Mouse (Mus musculus) cerebellum, adult 9-11 months (tissue): ENCODE data around the gene Rbm20.
A peak's percentile ranks its signal among the peaks of the same experiment; 100 is the strongest.
"Not testable (repeated sequence)": the region's sequence is repeated elsewhere in the genome, so short reads cannot be mapped to it uniquely, and the experiment has no call there.

Experiments
- DNase-seq: peaks from one replicate; pipeline ENCODE4 v3.0.0; 2022

Gene Rbm20

GRCm38 (mm10) chr19:53676718-53677634 is at the start of gene Rbm20:
TSS of gene Rbm20 (plus strand) at chr19:53677306.
- peak; percentile 10 for DNase-seq

DNA sequence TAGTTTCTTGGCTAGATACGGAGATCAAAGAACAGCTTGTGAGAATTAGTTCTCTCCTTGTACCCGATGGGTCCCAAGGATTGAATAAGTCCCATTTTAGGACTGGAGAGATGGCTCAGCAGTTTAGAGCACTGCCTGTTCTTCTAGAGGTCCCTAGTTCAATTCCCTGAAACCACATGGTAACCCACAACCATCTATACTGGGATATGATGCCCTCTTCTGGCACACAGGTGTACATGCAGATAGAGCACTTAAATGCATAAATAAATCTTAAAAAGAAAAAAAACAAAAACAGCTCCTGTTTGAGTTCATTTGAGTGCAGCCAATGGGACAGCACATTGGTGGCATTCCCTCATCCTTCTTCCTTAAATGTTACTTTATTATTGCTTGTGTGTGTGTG is 39.1 kb upstream of the Rbm20 start:
- no peak for DNase-seq

- DNase-seq, result no peak
These were observed 38.4 kb upstream of the Rbm20 start for GRCm38 (mm10) chr19:53638727-53639126.

DNA sequence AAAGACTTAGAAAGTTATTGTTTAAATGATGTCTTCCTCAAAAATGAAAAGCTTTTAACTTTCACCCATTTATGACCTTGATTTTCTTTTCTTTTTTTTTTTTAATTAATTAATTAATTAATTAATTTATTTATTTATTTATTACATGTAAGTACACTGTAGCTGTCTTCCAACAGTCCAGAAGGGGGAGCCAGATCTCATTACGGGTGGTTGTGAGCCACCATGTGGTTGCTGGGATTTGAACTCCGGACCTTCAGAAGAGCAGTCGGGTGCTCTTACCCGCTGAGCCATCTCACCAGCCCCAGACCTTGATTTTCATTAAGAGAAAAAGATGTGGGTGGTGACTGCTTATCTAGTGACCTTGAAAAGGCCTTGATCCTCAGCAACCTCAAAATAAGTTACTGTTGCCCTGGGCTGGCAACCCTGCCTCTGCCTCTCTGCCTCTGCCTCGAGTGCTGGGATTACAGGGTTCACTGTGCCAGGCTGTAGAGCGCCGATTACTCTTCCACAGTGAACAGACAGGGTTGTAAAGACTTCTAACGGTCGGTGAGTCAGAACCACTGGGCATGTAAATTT is 33.0 kb upstream of the Rbm20 start:
- DNase-seq, result no peak

DNA sequence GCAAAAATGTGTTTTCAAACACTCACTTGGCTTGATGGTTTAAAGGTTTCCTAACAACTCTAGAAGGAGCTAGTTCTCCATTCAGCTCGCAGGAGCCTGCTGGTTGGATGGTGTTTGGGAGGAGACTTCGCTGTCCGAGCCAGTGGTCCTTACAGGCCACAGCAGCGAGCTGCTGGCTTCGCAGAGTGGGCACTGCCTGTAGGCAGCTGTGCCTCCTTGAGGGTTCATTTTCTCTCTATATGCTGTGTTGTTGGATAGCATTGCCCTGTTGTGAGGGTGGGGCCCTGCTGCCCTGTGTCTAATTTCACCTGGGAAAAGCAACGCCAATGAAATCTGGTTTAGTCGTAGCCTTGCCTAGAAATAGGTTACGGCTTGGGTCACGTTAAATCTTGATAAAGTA is 29.8 kb upstream of the Rbm20 start:
- DNase-seq, result no peak

- DNase-seq, result no peak
These were observed 29.1 kb upstream of the Rbm20 start for GRCm38 (mm10) chr19:53648056-53648455.

DNA sequence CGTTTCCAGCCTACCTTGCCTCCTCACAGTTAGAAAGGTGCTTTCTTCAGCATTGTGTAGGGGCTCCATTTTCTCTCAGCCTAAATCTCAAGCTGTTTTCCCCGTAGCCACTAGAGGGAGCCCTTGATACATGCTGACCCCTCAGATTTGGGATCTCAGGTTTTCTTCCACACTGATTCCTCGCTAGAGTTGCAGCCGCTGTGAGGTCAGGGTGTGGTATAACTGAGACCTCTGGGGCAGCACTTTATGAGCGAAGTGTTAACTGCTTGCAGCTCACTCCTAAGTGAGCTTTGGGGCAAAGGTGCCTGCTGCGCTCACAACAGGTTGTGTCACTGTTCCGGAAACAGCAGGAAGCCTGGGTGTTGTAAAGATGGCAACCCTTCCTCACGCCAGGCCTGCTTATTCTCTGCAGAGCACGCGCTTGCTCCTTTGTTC is 28.3 kb upstream of the Rbm20 start:
- peak; percentile 61 for DNase-seq

DNA sequence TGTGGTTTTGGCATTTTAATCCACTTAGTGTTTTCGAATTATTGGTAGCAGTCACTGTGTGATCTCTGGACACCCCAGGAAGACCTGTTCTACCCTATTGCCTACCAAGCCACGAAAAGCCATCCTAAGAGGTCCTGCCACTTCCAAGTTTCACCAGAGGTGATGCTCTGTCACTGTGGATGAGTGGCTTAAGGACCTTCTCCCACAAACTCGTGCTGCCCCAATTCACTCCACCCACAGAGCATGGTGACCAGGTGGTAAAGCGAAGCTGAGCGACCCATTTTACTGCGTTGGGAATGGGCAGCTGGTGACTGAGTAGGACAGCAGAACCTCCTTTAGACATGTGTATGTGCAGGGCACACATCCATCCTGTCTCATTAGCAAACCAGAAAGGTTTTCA is 27.7 kb upstream of the Rbm20 start:
- no peak for DNase-seq

- DNase-seq, result no peak
These were observed 27.3 kb upstream of the Rbm20 start for GRCm38 (mm10) chr19:53649802-53650201.

DNA sequence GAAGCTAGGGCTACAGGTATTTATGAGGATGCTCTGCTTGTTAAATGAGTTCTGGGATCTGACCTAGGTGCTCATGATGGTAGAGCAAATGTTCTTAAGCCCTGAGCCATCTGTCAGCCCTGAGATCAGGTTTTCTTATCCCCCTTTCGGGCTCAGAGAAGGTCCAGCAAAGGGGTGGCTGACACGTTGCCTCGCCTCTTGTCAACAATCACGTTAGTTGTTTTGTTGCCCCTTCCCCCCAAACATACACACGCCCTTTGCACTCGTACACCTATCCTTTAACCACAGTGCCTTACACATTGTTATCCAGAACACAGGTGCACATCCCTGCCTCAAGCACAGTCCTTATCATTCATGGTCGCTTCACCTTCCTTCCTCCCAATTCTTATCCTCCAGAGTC is 26.2 kb upstream of the Rbm20 start:
- DNase-seq, result no peak

DNA sequence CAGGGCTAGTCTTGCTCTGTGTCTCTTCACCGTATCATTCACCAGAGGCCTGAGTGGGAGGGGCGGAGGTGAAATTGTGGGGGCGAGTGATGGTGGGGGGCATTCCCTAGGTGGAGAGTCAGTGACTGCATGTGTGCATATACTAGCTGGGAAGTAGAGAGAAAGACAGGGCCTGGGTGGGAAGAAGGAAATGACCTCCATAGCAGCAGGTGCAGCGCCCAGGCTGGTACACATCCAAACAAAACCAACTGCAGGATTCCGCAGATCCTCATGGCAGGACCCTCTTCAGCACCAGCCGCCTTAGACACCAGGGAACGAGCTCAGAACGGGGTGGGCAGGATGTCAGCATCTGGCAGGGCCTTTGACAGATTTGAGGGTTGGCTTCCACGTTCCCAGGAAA is 24.8 kb upstream of the Rbm20 start:
- no peak for DNase-seq

DNA sequence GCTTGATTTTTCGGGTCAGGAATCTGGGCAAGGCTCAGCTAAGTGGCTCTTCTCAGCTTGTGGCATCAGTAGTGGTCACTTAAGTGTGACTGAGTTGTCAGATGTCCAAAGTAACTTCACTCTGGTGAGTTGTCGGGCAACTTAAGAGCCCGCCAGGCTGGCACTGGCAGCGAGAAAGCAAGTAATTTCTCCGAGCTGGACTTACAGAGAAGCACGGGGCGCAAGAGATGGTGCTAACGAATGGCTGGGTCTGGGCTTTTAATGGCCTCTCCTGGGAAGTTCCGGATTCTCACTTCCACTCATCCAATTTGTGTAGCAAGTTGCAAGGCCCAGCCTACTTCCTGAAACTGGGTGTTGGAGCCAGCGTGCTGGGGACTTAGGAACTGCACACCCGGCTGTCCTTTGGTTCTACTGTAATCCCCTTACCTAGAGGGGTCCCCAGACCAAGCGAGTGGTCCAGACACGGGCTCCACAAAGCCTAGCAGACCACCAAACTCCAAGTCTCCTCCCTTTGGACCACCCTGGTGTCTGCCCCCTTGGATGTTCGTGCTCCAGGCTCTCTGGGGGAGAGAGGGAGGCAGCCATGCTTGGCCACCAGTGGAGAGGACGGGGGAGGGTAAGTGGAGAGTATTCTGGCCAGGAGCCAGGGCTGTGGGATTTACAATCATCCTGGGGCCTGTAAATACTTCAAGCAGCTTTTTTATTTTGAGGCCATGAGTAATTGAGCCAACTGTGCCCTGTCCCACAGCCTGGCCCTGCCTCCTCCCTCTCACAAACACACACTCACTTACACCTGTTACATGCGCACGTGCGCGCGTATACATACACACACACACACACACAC is 23.3 kb upstream of the Rbm20 start:
- DNase-seq, result no peak

DNA sequence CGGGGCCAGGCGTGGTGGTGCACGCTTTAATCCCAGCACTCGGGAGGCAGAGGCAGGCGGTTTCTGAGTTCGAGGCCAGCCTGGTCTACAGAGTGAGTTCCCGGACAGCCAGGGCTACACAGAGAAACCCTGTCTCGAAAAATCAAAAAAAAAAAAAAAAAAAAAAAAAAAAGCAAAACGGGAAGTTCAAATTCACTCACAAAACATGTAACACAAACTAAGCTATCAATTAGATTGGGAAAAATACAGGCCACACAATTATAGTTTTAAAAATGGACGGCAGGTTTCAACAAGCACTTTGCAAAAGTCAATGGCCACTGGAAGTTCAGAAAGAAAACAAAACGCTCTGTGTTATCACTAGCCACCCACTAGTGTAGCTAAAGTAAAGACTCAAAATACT is 20.7 kb upstream of the Rbm20 start:
- not testable (repeated sequence) for DNase-seq

- no peak for DNase-seq
These were observed 19.7 kb upstream of the Rbm20 start for GRCm38 (mm10) chr19:53657437-53657836.

DNA sequence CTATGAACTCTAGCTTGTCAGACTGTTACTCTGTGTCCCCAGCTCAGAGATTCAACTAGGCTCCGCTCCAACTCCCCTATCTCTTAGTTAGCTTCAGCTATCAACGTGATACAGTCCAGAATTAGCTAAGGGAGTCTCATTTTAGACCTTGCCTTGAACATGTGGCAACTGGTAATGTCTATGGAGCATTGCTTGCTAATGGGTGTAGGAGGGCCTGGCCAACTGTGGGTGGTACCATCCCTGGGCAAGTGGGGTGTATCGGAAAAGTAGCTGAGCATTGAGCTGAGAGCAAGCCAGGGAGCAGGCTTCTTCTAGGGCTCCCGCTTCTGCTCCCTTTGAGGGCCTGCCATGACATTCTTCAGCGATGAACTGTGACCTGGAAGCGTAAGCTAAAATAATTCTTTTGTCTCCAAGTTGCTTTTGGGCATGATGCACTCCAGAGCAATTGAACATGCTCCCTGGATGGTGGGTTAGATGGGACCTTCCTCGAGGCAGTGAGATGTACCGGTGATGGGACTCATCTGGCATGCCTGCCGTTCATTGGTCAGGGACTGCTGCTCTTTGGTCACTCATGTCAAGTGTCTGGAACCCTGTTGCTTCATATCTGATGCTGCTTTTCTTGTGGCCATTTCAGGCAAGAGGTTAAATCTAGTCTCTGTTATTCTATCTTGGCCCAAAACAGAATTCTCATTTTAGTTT is 16.2 kb upstream of the Rbm20 start:
- DNase-seq, result no peak

DNA sequence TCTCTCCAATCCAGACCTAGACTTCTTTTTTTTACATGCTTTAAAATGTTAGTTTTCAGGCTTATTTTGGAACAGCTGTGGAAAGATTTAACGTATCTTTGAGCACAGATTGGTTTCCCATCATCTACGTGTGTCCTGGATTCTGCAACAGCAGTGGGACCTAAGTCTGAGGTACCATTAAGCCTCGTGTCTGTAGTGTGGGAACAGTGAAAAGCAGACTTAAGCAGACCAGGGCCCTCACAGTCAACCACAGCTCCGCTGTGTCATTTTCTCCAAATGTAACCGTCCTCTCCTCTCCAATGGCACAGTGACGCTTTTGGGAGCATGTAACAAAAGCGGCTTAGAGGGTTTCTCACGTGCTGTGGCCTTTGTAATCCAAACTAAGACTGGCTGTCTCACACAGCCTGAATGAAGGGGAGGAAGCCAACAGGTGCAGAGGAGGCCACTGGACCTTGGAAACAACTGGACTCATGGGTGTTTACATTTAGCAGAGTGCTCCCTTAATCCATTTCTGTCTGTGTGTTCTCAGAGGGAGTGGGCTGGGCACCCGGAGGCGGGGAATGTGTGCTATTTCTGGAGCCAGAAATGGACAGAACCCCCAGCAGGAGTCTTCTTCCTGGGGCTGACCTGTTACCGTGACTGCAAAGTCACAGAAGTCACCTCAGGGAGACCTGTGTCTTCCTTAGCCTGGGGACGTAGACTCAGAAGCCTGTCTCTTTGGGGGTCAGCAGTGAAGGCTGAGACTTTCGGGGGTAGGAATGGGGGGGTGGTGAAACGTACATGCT is 15.0 kb upstream of the Rbm20 start:
- no peak for DNase-seq

GRCm38 (mm10) chr19:53664831-53665230 is 12.3 kb upstream of the Rbm20 start:
- DNase-seq, result no peak

- DNase-seq, result no peak
These were observed 11.7 kb upstream of the Rbm20 start for GRCm38 (mm10) chr19:53665391-53665790.

DNA sequence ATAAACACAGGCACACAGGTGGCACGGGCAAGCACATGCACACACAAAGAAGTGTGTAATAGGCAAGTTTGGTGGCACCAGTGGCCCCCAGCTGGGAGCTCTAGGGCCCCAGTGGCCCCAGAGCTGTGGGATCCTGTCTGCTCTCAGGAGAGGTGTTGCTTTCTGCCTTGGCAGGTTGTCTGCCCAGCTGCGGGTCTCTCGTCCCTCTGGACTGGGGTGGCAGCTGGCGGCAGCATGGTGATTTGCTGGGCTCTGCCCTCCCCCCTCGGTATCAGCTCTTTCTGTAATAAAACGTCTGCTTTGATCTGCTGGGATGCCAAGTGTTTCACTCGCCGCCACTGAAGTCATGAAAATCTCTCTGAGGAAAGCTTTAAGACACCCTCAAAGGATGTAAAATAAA is 10.4 kb upstream of the Rbm20 start:
- DNase-seq, result no peak

GRCm38 (mm10) chr19:53668821-53669220 is 8.3 kb upstream of the Rbm20 start:
- no peak for DNase-seq

- no peak for DNase-seq
These were observed 6.4 kb upstream of the Rbm20 start for GRCm38 (mm10) chr19:53670625-53671141.

DNA sequence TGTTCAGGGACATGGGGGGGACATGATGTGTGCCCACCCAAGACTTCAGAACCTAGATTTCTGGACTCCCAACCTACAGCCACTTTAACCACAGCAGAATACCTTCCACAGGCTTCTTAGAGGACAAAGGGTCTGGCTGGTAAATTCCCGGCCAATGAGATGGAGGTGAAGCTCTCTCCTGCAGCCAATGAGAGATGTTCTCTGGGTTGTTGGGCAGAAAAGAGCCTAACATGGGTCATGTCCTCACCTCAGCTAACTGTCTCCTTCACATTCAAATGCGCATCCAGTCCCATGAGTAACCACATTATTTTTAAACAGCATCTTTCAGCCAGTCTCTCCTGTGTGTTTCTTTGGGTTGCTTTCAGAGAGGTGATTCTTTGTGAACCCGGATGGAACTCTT is 5.7 kb upstream of the Rbm20 start:
- no peak for DNase-seq
